Mouse (Mus musculus) hindbrain, embryonic 12.5 days (tissue): ENCODE data around the gene Ppm1b. TPM values are rescaled to one million over a fixed set of nuclear protein-coding genes. Genes with fewer than 3 reads are reported as not detected.
"Not testable (repeated sequence)": the region's sequence is repeated elsewhere in the genome, so short reads cannot be mapped to it uniquely, and the experiment has no call there.

Source experiments
- ATAC-seq: fragments of 200-750 bp; cut with Nextera tagmentation; 2 replicates; pipeline ENCODE4 v1.8.0; 2017; ENCODE audit warnings: moderate TSS enrichment; ENCODE audit not compliant: low FRiP score
- H3K27ac ChIP-seq: fragments of 300-500 bp; sonication (generic); 2 replicates; pipeline ENCODE4 v1.5.1; 2016; ENCODE audit warnings: mild to moderate bottlenecking
- H3K27me3 ChIP-seq: fragments of 300-500 bp; sonication (generic); 2 replicates; pipeline ENCODE4 v1.6.1; 2016; ENCODE audit warnings: mild to moderate bottlenecking
- H3K36me3 ChIP-seq: fragments of 300-500 bp; sonication (generic); 2 replicates; pipeline ENCODE4 v1.6.1; 2016; ENCODE audit warnings: mild to moderate bottlenecking
- H3K4me1 ChIP-seq: fragments of 300-500 bp; sonication (generic); 2 replicates; pipeline ENCODE4 v1.6.1; 2016
- H3K4me2 ChIP-seq: fragments of 300-500 bp; sonication (generic); replicated peaks from 2 replicates; pipeline ENCODE4 v1.6.1; 2016; ENCODE audit warnings: mild to moderate bottlenecking
- H3K4me3 ChIP-seq: fragments of 300-500 bp; sonication (generic); 2 replicates; pipeline ENCODE4 v1.5.1; 2016; ENCODE audit warnings: mild to moderate bottlenecking
- H3K9ac ChIP-seq: fragments of 300-500 bp; sonication (generic); 2 replicates; pipeline ENCODE4 v1.6.1; 2016; ENCODE audit warnings: mild to moderate bottlenecking, moderate library complexity
- H3K9me3 ChIP-seq: fragments of 300-500 bp; sonication (generic); replicated peaks from 2 replicates; pipeline ENCODE4 v1.6.1; 2016; ENCODE audit warnings: mild to moderate bottlenecking
- WGBS: fragments of 180-500 bp; shearing (Covaris S2); methylation state at CpG from one replicate; pipeline ENCODE4 v1.1.7; 2016; 5-methylcytosine and 5-hydroxymethylcytosine counted together
- polyA plus RNA-seq: library from polyadenylated mRNA; unstranded; fragments of >200 nt; fragmentation: Nextera tagmentation; extraction: Ambion mirVana; gene quantifications from 2 replicates; pipeline ENCODE4 v1.2.1, GENCODE M21; 2016

Gene Ppm1b
- 106 and 115 TPM in 2 replicates for polyA plus RNA-seq

DNA sequence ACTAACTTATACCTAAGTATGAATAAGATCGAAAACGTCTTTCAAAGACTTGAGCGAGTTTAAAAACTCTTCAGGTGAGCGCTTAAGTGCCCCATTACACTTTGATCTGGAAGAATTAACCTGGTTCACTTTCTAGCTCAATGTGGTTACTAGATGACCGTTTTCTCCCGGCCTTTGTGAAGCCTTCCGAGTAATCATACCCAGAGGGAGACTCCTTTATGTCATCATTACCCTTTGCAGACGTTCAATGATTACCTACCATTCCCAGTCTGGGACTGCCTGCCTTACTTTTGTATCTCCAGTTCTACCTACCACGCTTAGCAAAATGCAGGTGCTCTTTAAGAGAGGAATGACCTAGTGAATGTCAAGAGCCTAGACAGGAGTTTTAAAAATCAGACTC, at the start of gene Ppm1b:
TSS of gene Ppm1b (plus strand) at position 301 of the 400 bp plus-strand sequence.
- no peaks in the 10 kb centered on the region for H3K9me3 ChIP-seq
- ATAC-seq = no peak
- peak within 1 kb of the TSS; percentile 95 for H3K27ac ChIP-seq
- H3K4me1 ChIP-seq = peaks cover 29% of the 10 kb centered on the region
- H3K36me3 ChIP-seq = no peaks in the 10 kb centered on the region
- peak within 1 kb of the TSS; percentile 99 for H3K4me3 ChIP-seq
- no peaks in the 10 kb centered on the region for H3K27me3 ChIP-seq
- peak within 1 kb of the TSS; percentile 57 for H3K9ac ChIP-seq
- 37% methylated on average over 9 of the region's 9 CpGs for WGBS
- H3K4me2 ChIP-seq = peak within 1 kb of the TSS; percentile 73

DNA sequence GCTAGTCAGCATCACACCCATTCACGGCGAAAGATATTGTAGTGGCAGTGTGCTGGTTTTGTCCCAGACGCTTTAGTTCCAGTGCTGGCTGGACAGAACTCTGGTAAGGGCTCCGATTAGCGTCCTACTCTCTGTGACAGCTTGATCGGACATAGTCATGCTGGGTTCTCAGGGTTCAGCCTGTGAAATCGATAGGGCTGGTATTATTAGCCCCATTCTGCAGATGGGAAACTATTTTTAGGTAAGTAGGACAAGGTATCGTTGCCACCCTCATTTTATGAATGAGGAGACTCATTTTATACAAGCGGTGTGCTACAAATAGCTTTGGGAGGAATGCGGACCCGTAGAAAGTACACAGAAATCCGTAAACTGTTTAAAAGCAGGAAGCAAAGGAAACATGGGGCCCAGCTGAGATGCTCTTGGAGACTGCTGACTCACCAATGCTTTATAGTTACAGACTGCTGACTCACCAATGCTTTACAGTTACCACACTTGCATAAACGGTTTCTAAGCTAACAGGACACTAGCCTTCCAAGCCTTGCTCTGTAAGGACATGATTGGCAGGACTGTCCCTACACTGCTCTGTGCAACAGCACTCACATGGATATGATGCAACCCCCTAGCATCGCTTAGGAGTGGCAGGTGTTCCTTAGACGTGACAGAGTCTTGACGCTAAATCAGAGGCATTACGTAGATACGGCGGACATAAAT, 34.7 kb upstream of the Ppm1b start:
- Histone ChIP-seq H3K9me3 (no peaks in the 10 kb centered on the region), H3K27me3 (no peaks in the 10 kb centered on the region), H3K4me1 (no peaks in the 10 kb centered on the region), H3K9ac (no peak overlapping the region), H3K4me2 (no peak overlapping the region), H3K36me3 (no peaks in the 10 kb centered on the region), H3K27ac (no peak overlapping the region), H3K4me3 (no peak overlapping the region)
- WGBS = 92% methylated on average over 19 of the region's 19 CpGs
- no peak for ATAC-seq

DNA sequence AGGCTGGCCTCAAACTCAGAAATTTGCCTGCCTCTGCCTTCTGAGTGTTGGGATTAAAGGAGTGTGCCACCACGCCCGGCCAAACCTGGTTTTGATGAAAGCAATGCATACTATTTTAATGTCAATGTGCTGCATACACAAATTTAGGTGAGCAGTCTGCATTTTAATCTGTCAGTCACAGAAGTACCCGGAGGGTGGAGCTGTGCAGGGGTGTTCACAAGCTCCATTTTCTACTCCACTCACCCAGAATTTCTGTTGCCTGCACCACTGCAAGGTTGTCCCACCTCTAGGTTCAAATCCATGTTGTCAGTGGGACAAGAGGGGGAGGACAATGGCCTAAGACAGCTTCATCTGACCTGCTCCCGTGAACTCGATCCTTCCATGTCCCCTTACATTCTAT, 31.8 kb upstream of the Ppm1b start:
- Histone ChIP-seq H3K9ac (no peak overlapping the region), H3K4me3 (no peak overlapping the region), H3K36me3 (no peaks in the 10 kb centered on the region), H3K4me1 (no peaks in the 10 kb centered on the region), H3K27ac (no peak overlapping the region), H3K4me2 (no peak overlapping the region), H3K27me3 (no peaks in the 10 kb centered on the region), H3K9me3 (no peaks in the 10 kb centered on the region)
- no peak for ATAC-seq
- 93% methylated on average over 5 of the region's 5 CpGs for WGBS

DNA sequence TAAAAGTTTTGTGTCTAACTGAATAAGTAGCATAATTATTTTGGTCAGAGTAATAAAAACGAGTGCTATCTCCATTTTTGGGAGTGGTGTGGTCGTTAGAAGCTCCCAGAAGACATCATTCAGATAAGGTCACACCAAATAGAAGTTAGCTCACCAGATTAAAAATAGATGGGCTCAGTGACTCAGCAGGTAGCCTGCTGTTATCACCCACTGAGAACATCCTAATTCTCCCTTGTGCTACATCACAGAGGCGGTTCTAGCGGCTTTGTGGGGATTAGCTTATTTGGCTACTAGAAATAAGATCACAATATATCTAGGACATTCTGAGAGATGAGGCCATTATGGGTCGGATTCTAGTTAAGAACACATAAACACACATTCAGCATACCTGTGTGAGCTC, 30.3 kb upstream of the Ppm1b start:
- ATAC-seq = no peak
- Histone ChIP-seq H3K27ac (no peak overlapping the region), H3K4me3 (no peak overlapping the region), H3K36me3 (no peaks in the 10 kb centered on the region), H3K4me1 (no peaks in the 10 kb centered on the region), H3K9ac (no peak overlapping the region), H3K9me3 (no peaks in the 10 kb centered on the region), H3K4me2 (no peak overlapping the region), H3K27me3 (no peaks in the 10 kb centered on the region)
- 61% methylated on average over 5 of the region's 5 CpGs for WGBS

DNA sequence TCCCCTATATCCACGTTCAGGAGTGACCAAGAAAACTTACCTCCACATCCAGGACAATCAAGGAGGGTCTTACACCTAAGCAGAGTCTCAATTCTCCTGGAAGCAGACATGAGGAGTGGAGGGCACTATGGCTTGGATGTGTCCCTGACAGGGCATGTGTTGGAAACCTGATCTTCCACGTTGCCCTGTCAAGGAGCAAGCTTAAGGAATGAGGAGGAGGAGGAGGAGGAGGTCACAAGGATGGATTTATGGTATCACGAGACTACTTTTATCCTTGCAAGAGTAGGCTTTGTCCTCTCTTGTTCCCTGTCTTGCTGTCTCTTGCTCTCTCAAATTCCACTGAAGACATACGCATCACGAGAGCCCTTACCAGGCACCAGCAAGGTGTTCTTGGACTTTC, 29.0 kb upstream of the Ppm1b start:
- Histone ChIP-seq H3K36me3 (no peaks in the 10 kb centered on the region), H3K4me3 (no peak overlapping the region), H3K27ac (no peak overlapping the region), H3K4me2 (no peak overlapping the region), H3K9me3 (no peaks in the 10 kb centered on the region), H3K4me1 (no peaks in the 10 kb centered on the region), H3K9ac (no peak overlapping the region), H3K27me3 (no peaks in the 10 kb centered on the region)
- ATAC-seq = no peak
- whole genome bisulfite sequencing = 79% methylated on average over 5 of the region's 5 CpGs

DNA sequence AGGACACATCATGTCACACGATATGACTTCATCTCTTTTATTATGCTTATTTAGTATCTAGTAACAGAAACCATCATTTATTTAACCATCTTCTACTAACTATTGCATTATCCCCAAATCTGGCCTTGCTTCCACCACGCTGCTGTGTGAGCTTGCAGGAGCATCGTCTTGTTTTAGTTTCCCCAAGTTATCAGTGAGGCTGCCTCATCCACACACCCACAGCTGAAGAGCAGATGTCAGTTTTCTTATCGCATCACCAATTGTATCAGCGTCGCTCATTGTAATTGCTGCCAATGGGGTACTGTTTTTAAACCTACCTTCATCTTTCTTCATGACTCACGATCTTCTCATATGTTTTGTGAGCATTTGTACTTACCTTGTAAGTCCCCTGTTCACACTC, 23.6 kb upstream of the Ppm1b start:
- Histone ChIP-seq H3K4me1 (no peaks in the 10 kb centered on the region), H3K9me3 (no peaks in the 10 kb centered on the region), H3K4me2 (no peak overlapping the region), H3K9ac (no peak overlapping the region), H3K4me3 (no peak overlapping the region), H3K36me3 (no peaks in the 10 kb centered on the region), H3K27ac (no peak overlapping the region), H3K27me3 (no peaks in the 10 kb centered on the region)
- no peak for ATAC-seq
- WGBS = 91% methylated on average over 7 of the region's 7 CpGs

DNA sequence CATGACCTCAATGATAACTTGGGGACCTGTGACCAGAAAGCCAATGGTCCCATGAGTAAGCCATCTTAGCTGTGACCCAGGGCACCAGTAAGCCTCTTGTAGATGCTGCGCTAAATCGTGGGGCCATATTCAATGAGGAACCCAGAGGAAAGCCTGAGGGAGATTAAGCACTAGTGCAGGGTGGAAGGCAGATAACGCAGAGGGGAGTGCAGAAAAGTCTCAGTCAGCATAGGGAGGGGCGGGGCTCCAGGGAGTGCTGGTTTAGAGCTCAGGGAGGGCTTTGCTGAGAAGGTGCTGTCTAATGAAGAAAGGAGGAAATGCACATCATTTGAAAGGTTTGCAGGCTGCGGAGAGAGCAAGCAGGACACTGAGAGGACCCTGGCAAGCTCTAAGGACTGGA, 22.6 kb upstream of the Ppm1b start:
- Histone ChIP-seq H3K4me2 (no peak overlapping the region), H3K36me3 (no peaks in the 10 kb centered on the region), H3K9ac (no peak overlapping the region), H3K9me3 (no peaks in the 10 kb centered on the region; the same call in 1 of the 2 replicates), H3K4me3 (no peak overlapping the region), H3K4me1 (no peaks in the 10 kb centered on the region), H3K27me3 (no peaks in the 10 kb centered on the region), H3K27ac (no peak overlapping the region)
- no peak for ATAC-seq
- 63% methylated on average over 5 of the region's 5 CpGs for WGBS

DNA sequence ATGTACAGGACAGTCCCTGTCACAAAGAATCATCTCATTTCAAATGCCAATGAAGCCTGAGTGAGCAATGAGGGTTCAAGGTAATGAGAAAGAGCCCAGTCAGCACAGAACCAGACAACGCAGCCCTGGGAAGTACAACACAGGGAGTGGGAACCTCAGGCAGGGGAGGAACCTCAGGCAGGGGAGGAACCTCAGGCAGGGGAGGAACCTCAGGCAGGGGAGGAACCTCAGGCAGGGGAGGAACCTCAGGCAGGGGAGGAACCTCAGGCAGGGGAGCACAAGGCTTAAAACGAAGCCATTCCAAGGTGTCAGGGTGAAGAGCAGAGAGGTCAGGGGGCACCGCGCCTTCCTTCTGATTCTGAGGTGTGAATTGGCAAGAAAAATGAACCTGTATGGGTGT, 20.9 kb upstream of the Ppm1b start:
- not testable (repeated sequence) for H3K4me2 ChIP-seq, H3K9me3 ChIP-seq, H3K9ac ChIP-seq, H3K27me3 ChIP-seq, H3K4me1 ChIP-seq, H3K4me3 ChIP-seq, H3K36me3 ChIP-seq, ATAC-seq, H3K27ac ChIP-seq
- WGBS = 70% methylated on average over 4 of the region's 4 CpGs

DNA sequence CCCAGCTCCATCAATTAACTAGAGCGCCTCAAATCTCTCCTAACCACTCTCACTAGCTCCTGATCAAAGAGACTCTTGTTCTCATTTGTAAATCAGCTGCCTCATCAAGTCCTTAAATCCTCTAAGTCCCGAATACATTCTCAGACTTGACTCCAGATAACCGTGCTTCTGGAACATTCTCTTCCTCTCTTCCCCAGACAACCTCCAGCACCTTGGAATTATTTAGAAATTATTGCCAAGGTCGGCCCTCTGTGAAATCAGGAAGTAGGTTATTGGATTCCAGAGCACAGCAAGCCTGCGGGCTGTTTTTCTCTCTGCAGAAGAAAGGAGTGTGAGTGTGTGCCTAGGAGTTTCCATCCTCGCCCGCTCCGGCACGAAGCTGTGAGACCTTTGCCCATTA, 20.2 kb upstream of the Ppm1b start:
- Histone ChIP-seq H3K4me1 (no peaks in the 10 kb centered on the region), H3K27me3 (no peaks in the 10 kb centered on the region), H3K9ac (no peak overlapping the region), H3K36me3 (no peaks in the 10 kb centered on the region), H3K4me2 (no peak overlapping the region), H3K9me3 (no peaks in the 10 kb centered on the region; the same call in 1 of the 2 replicates), H3K27ac (no peak overlapping the region), H3K4me3 (no peak overlapping the region)
- 65% methylated on average over 9 of the region's 9 CpGs for WGBS
- ATAC-seq = no peak

DNA sequence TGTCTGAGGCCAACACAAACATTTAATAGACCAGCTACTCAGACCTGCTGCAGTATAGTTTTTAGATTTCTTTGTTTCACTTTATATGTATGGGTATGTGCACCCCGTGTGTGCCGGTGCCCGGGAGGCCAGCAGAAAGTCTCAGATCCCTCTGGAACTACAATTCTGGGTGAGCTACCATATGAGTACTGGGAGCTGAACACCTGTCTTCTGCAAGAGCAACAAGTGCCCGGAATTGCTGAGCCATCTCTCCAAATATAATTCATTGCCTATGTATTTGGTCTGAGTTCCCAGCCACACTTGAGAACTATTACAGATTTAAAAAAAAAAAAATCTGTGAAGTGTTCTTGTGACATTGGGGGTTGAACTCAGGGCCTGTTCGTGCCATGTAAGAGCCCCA, 19.7 kb upstream of the Ppm1b start:
- no peak for ATAC-seq
- Histone ChIP-seq H3K4me2 (no peak overlapping the region), H3K4me3 (no peak overlapping the region), H3K27me3 (no peaks in the 10 kb centered on the region), H3K9me3 (no peaks in the 10 kb centered on the region; the same call in 1 of the 2 replicates), H3K27ac (no peak overlapping the region), H3K36me3 (no peaks in the 10 kb centered on the region), H3K4me1 (no peaks in the 10 kb centered on the region), H3K9ac (no peak overlapping the region)
- WGBS = 87% methylated on average over 5 of the region's 5 CpGs

DNA sequence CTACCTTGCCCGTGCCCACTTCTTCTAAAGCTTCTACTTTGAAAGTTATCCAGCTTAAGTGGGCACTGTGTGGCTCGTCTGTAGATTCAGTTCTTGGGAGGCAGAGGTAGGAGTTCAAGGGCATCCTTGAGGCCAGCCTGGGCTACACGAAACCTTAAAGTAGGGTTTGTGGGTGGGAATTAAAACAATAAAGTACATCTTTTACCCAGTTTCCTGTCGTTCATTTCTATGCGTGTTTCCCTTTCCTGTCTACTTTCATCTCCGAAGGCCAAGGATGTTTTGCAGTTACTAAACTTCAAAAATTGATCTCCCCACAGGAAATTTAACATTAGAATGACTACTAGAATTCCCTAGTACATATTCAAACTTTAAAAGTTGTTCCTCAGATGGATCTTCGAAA, 19.3 kb upstream of the Ppm1b start:
- Histone ChIP-seq H3K4me1 (no peaks in the 10 kb centered on the region), H3K27me3 (no peaks in the 10 kb centered on the region), H3K4me3 (no peak overlapping the region), H3K9me3 (no peaks in the 10 kb centered on the region; the same call in 1 of the 2 replicates), H3K27ac (no peak overlapping the region), H3K9ac (no peak overlapping the region), H3K4me2 (no peak overlapping the region), H3K36me3 (no peaks in the 10 kb centered on the region)
- WGBS = 85% methylated on average over 7 of the region's 7 CpGs
- ATAC-seq = no peak

DNA sequence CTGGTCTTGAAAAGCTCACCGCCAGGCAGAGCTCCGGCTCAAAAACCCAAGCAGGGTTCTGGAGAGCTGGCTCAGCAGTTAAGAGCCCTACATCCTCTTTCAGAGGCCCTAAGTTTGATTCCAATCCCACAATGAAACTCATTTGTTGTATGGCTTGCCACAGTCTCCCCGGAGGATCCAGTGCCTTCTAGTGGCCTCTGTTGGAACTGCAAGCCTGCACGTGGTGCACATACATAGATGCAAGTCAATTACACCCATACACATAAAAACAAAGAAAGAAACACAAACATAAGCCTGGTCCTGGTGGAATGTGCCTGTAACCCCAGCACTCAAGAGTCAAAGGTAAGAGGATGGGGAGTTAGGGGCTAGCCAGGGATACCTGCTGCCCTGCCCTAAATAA, 18.3 kb upstream of the Ppm1b start:
- H3K27ac ChIP-seq = no peak overlapping the region
- no peak for ATAC-seq
- H3K4me3 ChIP-seq = no peak overlapping the region
- H3K27me3 ChIP-seq = no peaks in the 10 kb centered on the region
- no peaks in the 10 kb centered on the region for H3K36me3 ChIP-seq
- no peaks in the 10 kb centered on the region; the same call in 1 of the 2 replicates for H3K9me3 ChIP-seq
- no peak overlapping the region for H3K4me2 ChIP-seq
- no peaks in the 10 kb centered on the region for H3K4me1 ChIP-seq
- H3K9ac ChIP-seq = no peak overlapping the region
- WGBS = 98% methylated on average over 4 of the region's 4 CpGs

DNA sequence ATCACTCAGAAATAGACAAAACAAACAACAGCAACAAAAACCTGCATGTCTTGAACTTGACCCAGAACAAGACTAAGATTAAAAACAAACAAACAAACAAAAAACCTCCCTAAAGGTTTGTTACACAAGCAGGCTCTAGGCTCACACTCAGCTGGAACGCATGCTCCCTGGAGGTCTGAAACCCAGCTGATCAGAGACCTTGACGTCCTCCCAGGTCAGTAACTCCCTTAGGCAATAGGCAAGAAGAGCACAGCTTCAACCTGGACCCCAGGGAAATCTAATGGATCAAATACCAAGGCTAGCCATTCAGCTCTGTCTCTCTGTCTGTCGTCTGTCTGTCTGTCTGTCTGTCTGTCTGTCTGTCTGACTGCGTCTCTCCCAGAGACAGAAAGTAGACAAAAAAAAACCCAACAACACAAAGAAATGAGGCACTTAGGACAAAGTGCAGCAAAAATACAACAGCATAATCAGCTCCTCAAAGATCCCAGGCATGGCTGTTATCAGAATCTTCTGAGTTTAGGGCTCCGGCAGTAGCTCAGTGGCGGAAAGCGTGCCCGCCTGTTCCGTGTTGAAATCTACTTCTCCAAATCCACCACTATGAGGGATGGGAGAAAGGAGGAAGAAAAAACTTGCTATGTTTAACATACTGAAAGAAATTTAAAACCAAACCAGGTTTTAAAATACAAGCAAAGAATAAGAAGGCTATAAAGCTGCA, 16.4 kb upstream of the Ppm1b start:
- H3K4me3 ChIP-seq = no peak overlapping the region
- no peak for ATAC-seq
- no peaks in the 10 kb centered on the region for H3K36me3 ChIP-seq
- no peaks in the 10 kb centered on the region for H3K4me1 ChIP-seq
- WGBS = 80% methylated on average over 9 of the region's 9 CpGs
- no peak overlapping the region for H3K27ac ChIP-seq
- H3K4me2 ChIP-seq = no peak overlapping the region
- no peaks in the 10 kb centered on the region; the same call in 1 of the 2 replicates for H3K9me3 ChIP-seq
- H3K27me3 ChIP-seq = no peaks in the 10 kb centered on the region
- H3K9ac ChIP-seq = no peak overlapping the region
